Mouse (Mus musculus) liver, adult 2 months (tissue): ENCODE data around the gene Dennd2a. TPM values are rescaled to one million over a fixed set of nuclear protein-coding genes. Genes with fewer than 3 reads are reported as not detected.

Source experiments
- DNase-seq: peaks from one replicate; pipeline ENCODE4 v3.0.0-alpha.2; 2011; ENCODE audit warnings: low read depth, low spot score; ENCODE audit errors: extremely low read depth
- H3K27ac ChIP-seq: fragments of 200-500 bp; replicated peaks from 2 replicates; pipeline ENCODE4 v1.5.1; 2012; ENCODE audit warnings: low read depth, mild to moderate bottlenecking, control low read depth, inconsistent platforms, low read length; ENCODE audit not compliant: insufficient read depth
- H3K27me3 ChIP-seq: fragments of 200-500 bp; 2 replicates; pipeline ENCODE4 v1.6.1; 2012; ENCODE audit warnings: mild to moderate bottlenecking, moderate library complexity, low read length, inconsistent platforms; ENCODE audit not compliant: control insufficient read depth, insufficient read depth
- H3K36me3 ChIP-seq: fragments of 200-500 bp; 2 replicates; pipeline ENCODE4 v1.6.1; 2012; ENCODE audit warnings: low read length, inconsistent platforms; ENCODE audit not compliant: control insufficient read depth, insufficient read depth
- H3K4me1 ChIP-seq: fragments of 200-500 bp; 2 replicates; pipeline ENCODE4 v1.6.1; 2011; ENCODE audit warnings: low read length; ENCODE audit not compliant: control insufficient read depth, insufficient read depth
- H3K4me3 ChIP-seq: fragments of 200-500 bp; 2 replicates; pipeline ENCODE4 v1.5.1; 2011; ENCODE audit warnings: low read depth, mild to moderate bottlenecking, control low read depth, low read length, moderate library complexity; ENCODE audit not compliant: insufficient read depth
- H3K79me2 ChIP-seq: fragments of 200-500 bp; 2 replicates; pipeline ENCODE4 v1.6.1; 2012; ENCODE audit warnings: inconsistent platforms, mild to moderate bottlenecking, low read length, moderate library complexity; ENCODE audit not compliant: control insufficient read depth, insufficient read depth
- H3K9ac ChIP-seq: fragments of 200-500 bp; 2 replicates; pipeline ENCODE4 v1.6.1; 2012; ENCODE audit warnings: low read depth, mild to moderate bottlenecking, control low read depth, inconsistent platforms, low read length
- CTCF ChIP-seq: fragments of 200-500 bp; IDR thresholded peaks from 2 replicates; pipeline ENCODE4 v1.5.1; 2011; ENCODE audit warnings: low read depth, low read length, control low read depth
- POLR2A ChIP-seq: fragments of 200-500 bp; IDR thresholded peaks from 2 replicates; pipeline ENCODE4 v1.6.1; 2011; ENCODE audit warnings: low read length, control low read depth; ENCODE audit not compliant: insufficient read depth; ENCODE audit errors: extremely low read depth
- WGBS: fragments of 180-500 bp; shearing (Covaris S2); methylation state at CpG from one replicate; pipeline ENCODE4 v1.1.7; 2018; 5-methylcytosine and 5-hydroxymethylcytosine counted together
- polyA plus RNA-seq: library from polyadenylated mRNA; depleted of rRNA; stranded (reverse); fragments of >200 nt; gene quantifications from 2 replicates; pipeline ENCODE4 v1.2.3, GENCODE M21; 2012
- total RNA-seq: library from RNA; depleted of rRNA; stranded (reverse); fragments of >200 nt; gene quantifications from 2 replicates; pipeline ENCODE4 v1.2.3, GENCODE M21; 2014

The Dennd2a gene
- total and polyA plus RNA-seq, 2 experiments, result 1.3 to 2.0 TPM

GRCm38 (mm10) chr6:39434886-39435492, 122.7 kb downstream of the Dennd2a start:
- WGBS, result 91% methylated on average over 2 of the region's 2 CpGs
- Histone ChIP-seq H3K9ac (no peak overlapping the region), H3K27me3 (no peaks in the 10 kb centered on the region), H3K4me3 (no peak overlapping the region), H3K4me1 (no peaks in the 10 kb centered on the region), H3K27ac (no peak overlapping the region), H3K79me2 (no peaks in the 10 kb centered on the region), H3K36me3 (no peaks in the 10 kb centered on the region)
- DNase-seq, result no peak
- TF ChIP-seq CTCF, result no peak
- TF ChIP-seq POLR2A, result no peak

GRCm38 (mm10) chr6:39434111-39434885, 123.4 kb downstream of the Dennd2a start:
- Histone ChIP-seq H3K27me3 (no peaks in the 10 kb centered on the region), H3K9ac (no peak overlapping the region), H3K36me3 (no peaks in the 10 kb centered on the region), H3K4me3 (no peak overlapping the region), H3K79me2 (no peaks in the 10 kb centered on the region), H3K27ac (no peak overlapping the region), H3K4me1 (no peaks in the 10 kb centered on the region)
- no peak for TF ChIP-seq CTCF
- no peak for TF ChIP-seq POLR2A
- 81% methylated on average over 2 of the region's 2 CpGs for WGBS
- DNase-seq, result no peak

GRCm38 (mm10) chr6:39433701-39434100, 124.0 kb downstream of the Dennd2a start:
- Histone ChIP-seq H3K4me1 (no peaks in the 10 kb centered on the region), H3K27me3 (no peaks in the 10 kb centered on the region), H3K36me3 (no peaks in the 10 kb centered on the region), H3K9ac (no peak overlapping the region), H3K79me2 (no peaks in the 10 kb centered on the region), H3K4me3 (no peak overlapping the region), H3K27ac (no peak overlapping the region)
- DNase-seq, result no peak
- TF ChIP-seq POLR2A, result no peak
- TF ChIP-seq CTCF, result no peak

GRCm38 (mm10) chr6:39433174-39433573, 124.5 kb downstream of the Dennd2a start:
- Histone ChIP-seq H3K27ac (no peak overlapping the region), H3K4me3 (no peak overlapping the region), H3K9ac (no peak overlapping the region), H3K4me1 (no peaks in the 10 kb centered on the region), H3K79me2 (no peaks in the 10 kb centered on the region), H3K36me3 (no peaks in the 10 kb centered on the region), H3K27me3 (no peaks in the 10 kb centered on the region)
- TF ChIP-seq POLR2A, result no peak
- TF ChIP-seq CTCF, result no peak
- DNase-seq, result no peak
- 81% methylated on average over 4 of the region's 4 CpGs for WGBS

- no peak overlapping the region for H3K27ac ChIP-seq
- TF ChIP-seq POLR2A, result no peak
- TF ChIP-seq CTCF, result no peak
- H3K4me3 ChIP-seq, result no peak overlapping the region
- H3K4me1 ChIP-seq, result no peaks in the 10 kb centered on the region
- 75% methylated on average over 11 of the region's 11 CpGs for WGBS
- no peaks in the 10 kb centered on the region for H3K27me3 ChIP-seq
- H3K79me2 ChIP-seq, result no peaks in the 10 kb centered on the region
- no peak overlapping the region for H3K9ac ChIP-seq
- no peak for DNase-seq
- H3K36me3 ChIP-seq, result no peaks in the 10 kb centered on the region
Observed at GRCm38 (mm10) chr6:39430722-39431121, 126.9 kb downstream of the Dennd2a start.

- Histone ChIP-seq H3K4me3 (no peak overlapping the region), H3K27ac (no peak overlapping the region), H3K79me2 (no peaks in the 10 kb centered on the region), H3K36me3 (no peaks in the 10 kb centered on the region), H3K4me1 (no peaks in the 10 kb centered on the region), H3K9ac (no peak overlapping the region), H3K27me3 (no peaks in the 10 kb centered on the region)
- no peak for TF ChIP-seq POLR2A
- no peak for TF ChIP-seq CTCF
- WGBS, result 72% methylated on average over 6 of the region's 6 CpGs
- no peak for DNase-seq
Observed at GRCm38 (mm10) chr6:39429007-39429788, 128.5 kb downstream of the Dennd2a start.
